Mouse (Mus musculus) liver, embryonic 13.5 days (tissue): ENCODE results near the gene Zfp42. TPM values are rescaled to one million over a fixed set of nuclear protein-coding genes. Genes with fewer than 3 reads are reported as not detected.
"Not testable (repeated sequence)": the region's sequence is repeated elsewhere in the genome, so short reads cannot be mapped to it uniquely, and the experiment has no call there.

Source experiments
- ATAC-seq: fragments of 200-750 bp; cut with Nextera tagmentation; 2 replicates; pipeline ENCODE4 v1.8.0; 2017; ENCODE audit warnings: low read depth, mild to moderate bottlenecking, moderate number of reproducible peaks, moderate library complexity
- DNase-seq: peaks from one replicate; pipeline ENCODE4 v3.0.0; 2022
- H3K27ac ChIP-seq: fragments of 300-500 bp; sonication (generic); 2 replicates; pipeline ENCODE4 v1.5.1; 2015; ENCODE audit warnings: moderate library complexity, mild to moderate bottlenecking, inconsistent platforms
- H3K27me3 ChIP-seq: fragments of 300-500 bp; sonication (generic); 2 replicates; pipeline ENCODE4 v1.6.1; 2015; ENCODE audit warnings: mild to moderate bottlenecking, inconsistent platforms
- H3K36me3 ChIP-seq: fragments of 300-500 bp; sonication (generic); 2 replicates; pipeline ENCODE4 v1.6.1; 2015; ENCODE audit warnings: mild to moderate bottlenecking, inconsistent platforms
- H3K4me1 ChIP-seq: fragments of 300-500 bp; sonication (generic); replicated peaks from 2 replicates; pipeline ENCODE4 v1.6.1; 2015; ENCODE audit warnings: inconsistent platforms
- H3K4me2 ChIP-seq: fragments of 300-500 bp; sonication (generic); 2 replicates; pipeline ENCODE4 v1.6.1; 2015; ENCODE audit warnings: inconsistent platforms, mild to moderate bottlenecking, moderate library complexity
- H3K4me3 ChIP-seq: fragments of 300-500 bp; sonication (generic); replicated peaks from 2 replicates; pipeline ENCODE4 v1.5.1; 2015; ENCODE audit warnings: mild to moderate bottlenecking, inconsistent platforms
- H3K9ac ChIP-seq: fragments of 300-500 bp; sonication (generic); 2 replicates; pipeline ENCODE4 v1.6.1; 2015; ENCODE audit warnings: mild to moderate bottlenecking, inconsistent platforms
- H3K9me3 ChIP-seq: fragments of 300-500 bp; sonication (generic); replicated peaks from 2 replicates; pipeline ENCODE4 v1.6.1; 2016; ENCODE audit warnings: inconsistent platforms
- WGBS: fragments of 180-500 bp; shearing (Covaris S2); methylation state at CpG from one replicate; pipeline ENCODE4 v1.1.7; 2015; ENCODE audit not compliant: insufficient replicate concordance; 5-methylcytosine and 5-hydroxymethylcytosine counted together
- polyA plus RNA-seq: library from polyadenylated mRNA; unstranded; fragments of >200 nt; fragmentation: Nextera tagmentation; extraction: Ambion mirVana; gene quantifications from 2 replicates; pipeline ENCODE4 v1.2.1, GENCODE M21; 2015

Zfp42 gene
- polyA plus RNA-seq: not detected in 2 replicates

DNA sequence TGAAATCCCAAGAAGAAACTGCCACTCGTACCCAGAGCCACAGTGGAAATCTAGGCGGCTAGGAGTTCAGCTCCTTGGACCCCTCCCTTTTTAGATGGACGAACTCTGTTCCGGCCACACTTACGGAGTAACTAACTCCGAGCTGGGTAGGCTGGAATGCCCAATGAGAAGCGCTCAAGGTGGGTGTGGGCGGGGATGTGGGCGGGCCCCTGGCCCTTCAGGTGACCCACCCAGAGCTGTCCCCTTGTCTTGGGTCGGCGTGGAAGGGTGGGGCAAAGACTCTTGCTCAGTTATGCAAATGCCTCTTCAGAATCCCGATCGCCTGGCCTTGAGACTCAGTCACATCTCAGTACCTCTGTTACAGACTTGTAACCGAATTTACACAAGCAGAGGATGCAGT lies at the start of gene Zfp42:
TSS of gene Zfp42 (minus strand) at position 85 of the 400 bp plus-strand sequence.
- 30% methylated on average over 14 of the region's 14 CpGs for WGBS
- DNase-seq: no peak
- H3K9me3 ChIP-seq: no peaks in the 10 kb centered on the region
- H3K9ac ChIP-seq: no peak within 1 kb of the TSS
- ATAC-seq: no peak
- no peaks in the 10 kb centered on the region for H3K4me1 ChIP-seq
- H3K4me2 ChIP-seq: no peak within 1 kb of the TSS
- no peak within 1 kb of the TSS for H3K4me3 ChIP-seq
- no peaks in the 10 kb centered on the region for H3K36me3 ChIP-seq
- no peaks in the 10 kb centered on the region for H3K27me3 ChIP-seq
- no peak within 1 kb of the TSS for H3K27ac ChIP-seq

DNA sequence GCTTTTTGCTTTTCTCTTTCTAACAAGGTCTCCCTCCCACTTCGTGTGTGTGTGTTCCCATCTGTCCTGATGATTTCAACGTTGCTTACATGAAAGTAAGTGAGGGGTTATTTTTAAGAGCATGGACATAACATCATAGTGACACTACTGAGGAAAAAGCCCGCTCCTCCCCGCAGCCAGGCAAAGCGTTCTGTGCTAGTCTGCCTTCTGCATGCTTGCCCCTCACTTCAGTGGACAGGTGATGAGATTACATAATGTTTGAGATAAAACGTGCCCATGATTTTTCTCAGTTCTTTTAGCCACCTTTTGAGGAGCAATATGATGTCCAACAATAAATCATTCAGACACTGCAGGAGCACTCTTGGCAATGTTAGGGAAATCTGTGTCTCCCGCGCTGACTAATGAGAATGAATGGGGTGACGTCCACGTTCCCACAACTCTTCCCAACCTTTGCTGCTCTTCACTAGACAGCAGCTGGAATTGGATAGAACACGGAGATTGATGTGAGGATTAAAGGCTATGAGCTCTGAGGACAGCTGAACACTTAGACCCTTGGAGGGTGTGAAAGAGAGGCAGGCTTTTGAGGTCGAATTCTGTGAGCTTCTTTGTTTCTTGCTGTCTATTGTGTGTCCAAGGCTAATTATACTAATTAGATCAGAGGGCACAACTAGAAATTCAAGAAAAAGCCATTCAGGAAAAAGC lies 49.4 kb upstream of the Zfp42 start:
- Histone ChIP-seq H3K4me3 (no peak overlapping the region), H3K9ac (no peak overlapping the region), H3K9me3 (no peaks in the 10 kb centered on the region), H3K27ac (no peak overlapping the region), H3K4me2 (no peak overlapping the region), H3K4me1 (no peaks in the 10 kb centered on the region), H3K36me3 (no peaks in the 10 kb centered on the region), H3K27me3 (no peaks in the 10 kb centered on the region)
- WGBS: 65% methylated on average over 12 of the region's 12 CpGs
- ATAC-seq (no peak), DNase-seq (no peak)

DNA sequence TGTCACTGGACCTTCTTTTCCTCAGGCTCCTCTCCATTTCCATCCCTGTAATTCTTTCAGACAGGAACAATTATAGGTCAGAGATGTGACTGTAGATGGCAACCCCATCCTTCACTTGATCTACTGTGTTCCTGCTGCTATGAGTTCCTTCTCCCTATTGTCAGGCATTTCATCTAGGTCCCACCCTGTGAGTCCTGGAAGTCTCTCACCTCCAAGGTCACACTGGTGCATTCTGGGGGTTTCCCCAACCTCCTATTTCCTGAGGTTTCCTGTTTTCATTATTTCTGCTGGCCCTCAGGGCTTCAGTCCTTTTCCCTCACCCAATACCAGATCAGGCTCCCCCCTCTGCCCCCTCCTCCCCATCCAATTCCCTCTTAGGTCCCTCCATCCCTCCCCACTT lies 45.5 kb upstream of the Zfp42 start:
- not testable (repeated sequence) for ATAC-seq, H3K27me3 ChIP-seq, H3K4me3 ChIP-seq, H3K9me3 ChIP-seq, H3K4me1 ChIP-seq, H3K36me3 ChIP-seq, H3K27ac ChIP-seq, H3K4me2 ChIP-seq, H3K9ac ChIP-seq, DNase-seq

DNA sequence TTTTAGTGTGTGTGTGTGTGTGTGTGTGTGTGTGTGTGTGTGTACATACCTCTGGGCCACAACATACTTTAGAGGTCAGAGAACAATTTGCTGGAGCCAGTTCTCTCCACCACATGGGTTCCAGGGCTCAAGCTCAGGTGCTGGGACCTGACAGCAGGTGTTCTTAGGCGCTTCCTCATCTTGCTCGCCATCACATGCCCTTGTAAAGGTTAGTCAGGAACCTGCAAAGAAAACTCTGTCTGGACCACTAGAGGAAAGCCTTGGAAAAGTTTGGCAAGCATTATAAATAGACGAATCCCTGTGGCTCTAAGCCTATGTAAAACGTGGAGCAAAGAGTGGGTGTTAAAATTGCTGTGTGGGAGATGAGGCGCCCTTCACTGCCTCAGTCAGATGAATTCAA lies 31.8 kb upstream of the Zfp42 start:
- Histone ChIP-seq H3K27ac (no peak overlapping the region), H3K4me2 (no peak overlapping the region), H3K9ac (no peak overlapping the region), H3K4me1 (no peaks in the 10 kb centered on the region), H3K9me3 (no peaks in the 10 kb centered on the region), H3K4me3 (no peak overlapping the region), H3K36me3 (no peaks in the 10 kb centered on the region), H3K27me3 (no peaks in the 10 kb centered on the region)
- no peak for DNase-seq
- 63% methylated on average over 5 of the region's 5 CpGs for WGBS
- ATAC-seq: no peak

- 49% methylated on average over 4 of the region's 4 CpGs for WGBS
- Histone ChIP-seq H3K9me3 (no peaks in the 10 kb centered on the region; the same call in 1 of the 2 replicates), H3K4me3 (no peak overlapping the region), H3K27me3 (no peaks in the 10 kb centered on the region), H3K4me2 (no peak overlapping the region), H3K27ac (no peak overlapping the region), H3K4me1 (no peaks in the 10 kb centered on the region), H3K36me3 (no peaks in the 10 kb centered on the region), H3K9ac (no peak overlapping the region)
- ATAC-seq: no peak
- DNase-seq: no peak
Measured at GRCm38 (mm10) chr8:43333465-43333864, 26.7 kb upstream of the Zfp42 start.

- Histone ChIP-seq H3K36me3 (no peaks in the 10 kb centered on the region), H3K4me3 (no peak overlapping the region), H3K27ac (no peak overlapping the region), H3K27me3 (no peaks in the 10 kb centered on the region), H3K9me3 (no peaks in the 10 kb centered on the region; the same call in 1 of the 2 replicates), H3K4me1 (no peaks in the 10 kb centered on the region), H3K9ac (no peak overlapping the region), H3K4me2 (no peak overlapping the region)
- DNase-seq (no peak), ATAC-seq (no peak)
- WGBS: 68% methylated on average over 7 of the region's 7 CpGs
Measured at GRCm38 (mm10) chr8:43331657-43332056, 24.9 kb upstream of the Zfp42 start.

DNA sequence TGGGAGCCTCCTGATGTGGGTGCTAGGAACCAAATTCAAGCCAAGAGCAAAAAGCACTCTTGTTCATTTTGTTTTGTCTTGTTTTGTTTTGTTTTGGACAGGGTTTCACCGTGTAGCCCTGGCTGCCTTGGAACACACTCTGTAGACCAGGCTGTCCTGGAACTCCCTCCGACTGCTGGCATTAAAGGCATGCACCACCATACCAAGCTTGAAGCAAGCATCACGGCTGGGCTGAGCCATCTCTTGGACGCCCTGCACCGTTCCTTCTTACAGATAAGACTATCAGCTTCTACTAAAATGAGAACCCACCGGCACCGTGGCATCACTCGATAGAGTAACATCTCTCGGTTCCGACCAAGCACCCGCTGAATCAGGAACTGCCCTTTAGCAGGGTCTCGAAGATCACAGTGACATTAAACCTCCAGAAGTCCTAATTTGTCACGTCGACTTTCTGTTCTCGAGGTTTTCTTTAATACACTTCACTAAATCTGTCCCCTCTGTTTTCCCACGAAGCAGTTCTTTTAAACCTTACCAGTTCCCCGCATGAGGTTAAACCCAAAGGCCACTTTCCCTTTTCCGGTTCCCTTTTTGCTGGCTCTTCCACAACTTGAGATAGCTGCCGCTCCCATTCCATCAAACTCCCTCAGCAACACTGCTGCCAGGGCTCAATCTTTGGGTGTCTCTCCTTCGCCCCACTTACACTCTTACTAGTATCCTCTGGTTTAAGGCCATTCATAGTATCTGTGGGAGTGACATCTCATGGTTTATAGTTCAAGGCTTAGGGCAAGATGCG lies 23.3 kb upstream of the Zfp42 start:
- no peaks in the 10 kb centered on the region for H3K27me3 ChIP-seq
- WGBS: 75% methylated on average over 21 of the region's 21 CpGs

GRCm38 (mm10) chr8:43328666-43329065 lies 21.9 kb upstream of the Zfp42 start:
- Histone ChIP-seq H3K4me2 (no peak overlapping the region), H3K9ac (no peak overlapping the region), H3K4me1 (no peaks in the 10 kb centered on the region), H3K27ac (no peak overlapping the region), H3K36me3 (no peaks in the 10 kb centered on the region), H3K4me3 (no peak overlapping the region), H3K9me3 (no peaks in the 10 kb centered on the region; the same call in 1 of the 2 replicates), H3K27me3 (no peaks in the 10 kb centered on the region)
- no peak for ATAC-seq
- no peak for DNase-seq
- 60% methylated on average over 10 of the region's 10 CpGs for WGBS

More for the DNA sequence above, 23.3 kb upstream of the Zfp42 start:
- no peaks in the 10 kb centered on the region; the same call in 1 of the 2 replicates for H3K9me3 ChIP-seq
- no peaks in the 10 kb centered on the region for H3K36me3 ChIP-seq
- H3K27ac ChIP-seq: no peak overlapping the region
- no peak overlapping the region for H3K4me3 ChIP-seq
- no peak for DNase-seq
- H3K4me1 ChIP-seq: no peaks in the 10 kb centered on the region
- no peak for ATAC-seq
- H3K9ac ChIP-seq: no peak overlapping the region
- H3K4me2 ChIP-seq: no peak overlapping the region

- no peak overlapping the region for H3K4me3 ChIP-seq
- no peak overlapping the region for H3K4me2 ChIP-seq
- WGBS: 64% methylated on average over 5 of the region's 5 CpGs
- H3K4me1 ChIP-seq: no peaks in the 10 kb centered on the region
- no peaks in the 10 kb centered on the region for H3K9me3 ChIP-seq
- H3K9ac ChIP-seq: no peak overlapping the region
- H3K36me3 ChIP-seq: no peaks in the 10 kb centered on the region
- no peaks in the 10 kb centered on the region for H3K27me3 ChIP-seq
- no peak overlapping the region for H3K27ac ChIP-seq
- ATAC-seq (no peak), DNase-seq (no peak)
Measured at GRCm38 (mm10) chr8:43320771-43321170, 14.0 kb upstream of the Zfp42 start.

GRCm38 (mm10) chr8:43308213-43308612 lies 1.4 kb upstream of the Zfp42 start:
- H3K4me2 ChIP-seq: no peak overlapping the region
- no peaks in the 10 kb centered on the region for H3K4me1 ChIP-seq
- WGBS: 59% methylated on average over 2 of the region's 2 CpGs
- H3K4me3 ChIP-seq: no peak overlapping the region
- ATAC-seq (no peak), DNase-seq (no peak)
- no peaks in the 10 kb centered on the region for H3K27me3 ChIP-seq
- H3K27ac ChIP-seq: no peak overlapping the region
- H3K9me3 ChIP-seq: no peaks in the 10 kb centered on the region
- no peaks in the 10 kb centered on the region for H3K36me3 ChIP-seq
- H3K9ac ChIP-seq: no peak overlapping the region

DNA sequence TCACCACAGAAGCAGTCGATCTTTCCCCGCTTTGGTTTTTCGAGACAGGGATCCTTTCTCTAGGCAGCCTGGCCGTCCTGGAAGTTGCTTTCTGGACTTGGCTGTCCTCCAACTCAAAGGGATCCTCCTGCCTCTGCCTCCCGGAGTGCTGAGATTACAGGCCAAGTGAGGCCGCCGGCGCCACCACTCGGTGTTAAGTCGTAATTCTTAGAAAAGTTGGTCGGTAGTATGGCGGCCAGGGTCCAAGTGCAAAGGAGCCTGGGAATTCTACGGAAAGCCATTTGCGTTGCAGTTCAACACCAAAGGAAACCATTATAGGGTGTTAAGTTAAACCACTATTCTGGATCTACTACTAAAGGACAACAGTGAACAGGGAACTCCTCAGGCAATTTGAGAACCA lies 1.1 kb downstream of the Zfp42 start:
- Histone ChIP-seq H3K36me3 (no peaks in the 10 kb centered on the region), H3K9me3 (no peaks in the 10 kb centered on the region), H3K27me3 (no peaks in the 10 kb centered on the region), H3K9ac (no peak overlapping the region), H3K4me2 (no peak overlapping the region), H3K27ac (no peak overlapping the region), H3K4me3 (no peak overlapping the region), H3K4me1 (no peaks in the 10 kb centered on the region)
- DNase-seq (no peak), ATAC-seq (no peak)
- 83% methylated on average over 14 of the region's 14 CpGs for WGBS

GRCm38 (mm10) chr8:43299796-43300195 lies 7.0 kb downstream of the Zfp42 start:
- ATAC-seq (no peak), DNase-seq (no peak)
- Histone ChIP-seq H3K4me3 (no peak overlapping the region), H3K9me3 (no peaks in the 10 kb centered on the region), H3K4me1 (no peaks in the 10 kb centered on the region), H3K36me3 (no peaks in the 10 kb centered on the region), H3K27me3 (no peaks in the 10 kb centered on the region), H3K9ac (no peak overlapping the region), H3K4me2 (no peak overlapping the region), H3K27ac (no peak overlapping the region)
- WGBS: 63% methylated on average over 5 of the region's 5 CpGs
